Mouse (Mus musculus): ENCODE data around the gene Psenen. TPM values are rescaled to one million over a fixed set of nuclear protein-coding genes. Genes with fewer than 3 reads are reported as not detected.

Psenen gene
- total RNA-seq, 1 experiment from 2014 or later = 166 TPM

GRCm38 (mm10) chr7:30531291-30531815 is 32.1 kb downstream of the Psenen start:
- no peak for ATAC-seq (ENCODE audit: extremely low read depth, insufficient number of reproducible peaks, low FRiP score, poor library complexity, severe bottlenecking)

- no peak for ATAC-seq (ENCODE audit: extremely low read depth, insufficient number of reproducible peaks, low FRiP score, poor library complexity, severe bottlenecking)
Observed at GRCm38 (mm10) chr7:30526981-30527380, 36.4 kb downstream of the Psenen start.

- ATAC-seq (ENCODE audit: extremely low read depth, insufficient number of reproducible peaks, low FRiP score, poor library complexity, severe bottlenecking) = no peak
Observed at GRCm38 (mm10) chr7:30526399-30526798, 37.0 kb downstream of the Psenen start.

- ATAC-seq (ENCODE audit: extremely low read depth, insufficient number of reproducible peaks, low FRiP score, poor library complexity, severe bottlenecking) = no peak
Observed at GRCm38 (mm10) chr7:30525954-30526353, 37.5 kb downstream of the Psenen start.

GRCm38 (mm10) chr7:30524487-30524886 is 38.9 kb downstream of the Psenen start:
- ATAC-seq (ENCODE audit: extremely low read depth, insufficient number of reproducible peaks, low FRiP score, poor library complexity, severe bottlenecking) = no peak

- ATAC-seq (ENCODE audit: extremely low read depth, insufficient number of reproducible peaks, low FRiP score, poor library complexity, severe bottlenecking) = no peak
Observed at GRCm38 (mm10) chr7:30522871-30523270, 40.6 kb downstream of the Psenen start.

- no peak for ATAC-seq (ENCODE audit: extremely low read depth, insufficient number of reproducible peaks, low FRiP score, poor library complexity, severe bottlenecking)
Observed at GRCm38 (mm10) chr7:30520856-30521255, 42.6 kb downstream of the Psenen start.

GRCm38 (mm10) chr7:30520396-30520795 is 43.0 kb downstream of the Psenen start:
- ATAC-seq (ENCODE audit: extremely low read depth, insufficient number of reproducible peaks, low FRiP score, poor library complexity, severe bottlenecking) = no peak

- ATAC-seq (ENCODE audit: extremely low read depth, insufficient number of reproducible peaks, low FRiP score, poor library complexity, severe bottlenecking) = no peak
Observed at GRCm38 (mm10) chr7:30518325-30518724, 45.1 kb downstream of the Psenen start.

- no peak for ATAC-seq (ENCODE audit: extremely low read depth, insufficient number of reproducible peaks, low FRiP score, poor library complexity, severe bottlenecking)
Observed at GRCm38 (mm10) chr7:30515003-30515760, 48.2 kb downstream of the Psenen start.

Other genes with a start within 250 kb of the Psenen start
- 0.74 and 4.0 TPM in 2 replicates for gene Syne4, start 248.8 kb downstream of the Psenen start, total RNA-seq (2017)
- gene E130208F15Rik, start 241.9 kb downstream of the Psenen start, total RNA-seq (2017) = 4.7 and 6.6 TPM in 2 replicates
- gene Sdhaf1, start 239.7 kb downstream of the Psenen start, total RNA-seq (2017) = 8.8 and 10.8 TPM in 2 replicates
- gene Lrfn3, start 200.9 kb downstream of the Psenen start, total RNA-seq (2017) = not detected in 2 replicates
- 1,375 and 1,494 TPM in 2 replicates for gene Tyrobp, start 149.9 kb downstream of the Psenen start, total RNA-seq (2017)
- gene Hcst, start 143.8 kb downstream of the Psenen start, total RNA-seq (2017) = 44.4 and 46.6 TPM in 2 replicates
- gene Nfkbid, start 141.9 kb downstream of the Psenen start, total RNA-seq (2017) = 34.3 and 46.9 TPM in 2 replicates
- 0.98 TPM in 1 of 2 replicates, not detected in the other for gene Aplp1, start 118.1 kb downstream of the Psenen start, total RNA-seq (2017)
- gene Kirrel2, start 105.9 kb downstream of the Psenen start, total RNA-seq (2017) = not detected in 2 replicates
- not detected in 2 replicates for gene Nphs1, start 105.3 kb downstream of the Psenen start, total RNA-seq (2017)
- not detected in 2 replicates for gene Prodh2, start 70.0 kb downstream of the Psenen start, total RNA-seq (2017)
- gene Arhgap33, start 28.6 kb downstream of the Psenen start, total RNA-seq (2017) = 0.70 and 7.5 TPM in 2 replicates
- 3.7 and 5.3 TPM in 2 replicates for gene Hspb6, start 11.4 kb downstream of the Psenen start, total RNA-seq (2017)
- gene Proser3, start 11.3 kb downstream of the Psenen start, total RNA-seq (2017) = 6.8 and 7.8 TPM in 2 replicates
- gene Lin37, start 3.8 kb downstream of the Psenen start, total RNA-seq (2017) = 22.0 and 41.4 TPM in 2 replicates
- gene U2af1l4, start 326 bp downstream of the Psenen start, total RNA-seq (2017) = 67.3 and 69.4 TPM in 2 replicates
- gene Gm49396, start 283 bp downstream of the Psenen start, total RNA-seq (2017) = 20.0 and 20.3 TPM in 2 replicates
- not detected in 2 replicates for gene Igflr1, start 1.8 kb upstream of the Psenen start, total RNA-seq (2017)
- 36.5 and 64.7 TPM in 2 replicates for gene Kmt2b, start 25.1 kb upstream of the Psenen start, total RNA-seq (2017)
- 3.0 and 3.3 TPM in 2 replicates for gene Zbtb32, start 35.3 kb upstream of the Psenen start, total RNA-seq (2017)
- gene Upk1a, start 49.2 kb upstream of the Psenen start, total RNA-seq (2017) = 0.49 TPM in 1 of 2 replicates, not detected in the other
- 190 and 241 TPM in 2 replicates for gene Cox6b1, start 62.5 kb upstream of the Psenen start, total RNA-seq (2017)
- gene Etv2, start 72.2 kb upstream of the Psenen start, total RNA-seq (2017) = not detected in 2 replicates
- gene Rbm42, start 86.7 kb upstream of the Psenen start, total RNA-seq (2017) = 60.7 and 77.3 TPM in 2 replicates
- gene Haus5, start 101.4 kb upstream of the Psenen start, total RNA-seq (2017) = 22.8 and 29.9 TPM in 2 replicates
- gene Pmis2, start 108.0 kb upstream of the Psenen start, total RNA-seq (2017) = not detected in 2 replicates
- not detected in 2 replicates for gene 2200002J24Rik, start 135.3 kb upstream of the Psenen start, total RNA-seq (2017)
- gene Atp4a, start 148.6 kb upstream of the Psenen start, total RNA-seq (2017) = 0.58 TPM in 1 of 2 replicates, not detected in the other
- 8.3 and 15.1 TPM in 2 replicates for gene Tmem147, start 165.9 kb upstream of the Psenen start, total RNA-seq (2017)
- gene Gapdhs, start 180.1 kb upstream of the Psenen start, total RNA-seq (2017) = not detected in 2 replicates
- gene Sbsn, start 187.8 kb upstream of the Psenen start, total RNA-seq (2017) = 2.0 and 5.8 TPM in 2 replicates
- gene Dmkn, start 200.1 kb upstream of the Psenen start, total RNA-seq (2017) = not detected in 2 replicates
- not detected in 2 replicates for gene Krtdap, start 224.3 kb upstream of the Psenen start, total RNA-seq (2017)